Mouse (Mus musculus): ENCODE measurements around the gene Zscan20. TPM values are rescaled to one million over a fixed set of nuclear protein-coding genes. Genes with fewer than 3 reads are reported as not detected.
"Not testable (repeated sequence)": the region's sequence is repeated elsewhere in the genome, so short reads cannot be mapped to it uniquely, and the experiment has no call there.

The Zscan20 gene
- polyA plus RNA-seq, 1 experiment from 2014 or later, result 5.7 TPM

DNA sequence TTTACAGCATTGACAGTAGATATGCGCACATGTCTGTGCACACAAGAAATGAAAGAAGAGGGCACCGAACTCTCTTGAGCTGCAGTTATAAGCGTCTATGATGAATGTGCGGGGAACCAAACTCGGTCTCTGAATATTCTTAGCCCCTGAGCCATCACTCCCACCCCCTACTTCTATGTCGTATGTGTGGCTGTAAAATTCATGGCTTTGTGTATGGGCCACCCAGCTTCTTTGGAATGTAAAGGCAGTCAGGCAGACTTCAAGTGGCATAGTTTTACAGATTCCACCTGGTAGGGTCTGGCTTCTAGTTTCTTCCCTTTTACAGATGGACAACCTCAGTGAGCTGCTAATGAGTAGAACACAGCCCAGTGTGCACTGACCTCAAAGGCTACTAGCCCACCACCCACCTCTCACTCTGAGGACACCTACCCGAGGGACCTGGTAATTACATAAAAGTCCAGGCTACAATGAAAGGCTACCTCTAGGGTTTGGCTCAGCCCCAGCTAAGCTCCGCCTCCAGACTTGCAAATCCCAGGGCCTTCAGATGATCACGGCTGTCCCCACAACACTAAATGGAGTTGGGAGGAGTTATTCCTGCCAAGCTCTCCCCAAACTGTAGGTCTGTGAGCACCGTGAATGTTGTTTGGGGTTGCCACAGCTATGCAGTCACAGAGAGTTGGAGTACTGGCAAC, 26.1 kb upstream of the Zscan20 start:
- no peaks in the 10 kb centered on the region for H3K36me3 ChIP-seq
- no peak for ATAC-seq (ENCODE audit: low FRiP score)
- H3K4me1 ChIP-seq, result peaks cover 21% of the 10 kb centered on the region
- H3K4me3 ChIP-seq, result no peak overlapping the region
- no peaks in the 10 kb centered on the region for H3K27me3 ChIP-seq
- WGBS, result 58% methylated on average over 10 of the region's 10 CpGs
- no peak overlapping the region for H3K9ac ChIP-seq
- H3K27ac ChIP-seq, result no peak overlapping the region
- no peak overlapping the region for H3K4me2 ChIP-seq (replicated peaks)
- no peaks in the 10 kb centered on the region for H3K9me3 ChIP-seq (replicated peaks)

DNA sequence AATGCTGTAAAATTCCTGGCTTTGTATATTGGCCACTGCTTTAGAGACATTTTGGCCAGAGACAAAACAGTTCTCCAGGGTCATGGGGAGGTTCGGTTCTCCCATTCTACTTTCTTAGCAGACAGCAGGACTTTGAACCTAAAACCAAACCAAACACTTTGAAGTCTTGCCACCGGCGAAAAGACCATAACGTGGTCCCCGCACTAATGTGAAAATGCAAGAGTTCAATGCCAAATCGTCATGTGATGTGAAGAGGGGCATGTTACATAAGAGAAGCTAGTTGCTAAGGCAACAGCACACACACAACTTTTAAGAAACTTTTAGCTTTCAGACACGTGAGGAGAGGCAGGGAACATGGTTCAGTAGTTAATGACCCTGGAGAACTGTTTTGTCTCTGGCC, 25.6 kb upstream of the Zscan20 start:
- Histone ChIP-seq H3K36me3 (no peaks in the 10 kb centered on the region), H3K27me3 (no peaks in the 10 kb centered on the region), H3K27ac (no peak overlapping the region), H3K9ac (no peak overlapping the region), H3K4me3 (no peak overlapping the region), H3K4me2 (replicated peaks) (no peak overlapping the region), H3K4me1 (peaks cover 21% of the 10 kb centered on the region), H3K9me3 (replicated peaks) (no peaks in the 10 kb centered on the region)
- ATAC-seq (ENCODE audit: low FRiP score), result no peak
- WGBS, result 81% methylated on average over 7 of the region's 7 CpGs

- Histone ChIP-seq H3K9me3 (replicated peaks) (no peaks in the 10 kb centered on the region), H3K27ac (no peak overlapping the region), H3K27me3 (0 out of 2 replicates have a peak, but pooled peaks cover 2% of the 10 kb centered on the region), H3K4me1 (peaks cover 4% of the 10 kb centered on the region; the same call in 1 of the 2 replicates), H3K4me2 (replicated peaks) (no peak overlapping the region), H3K9ac (no peak overlapping the region), H3K4me3 (no peak overlapping the region), H3K36me3 (no peaks in the 10 kb centered on the region)
- ATAC-seq (ENCODE audit: low FRiP score), result no peak
- WGBS, result 91% methylated on average over 8 of the region's 8 CpGs
These were observed 11.2 kb upstream of the Zscan20 start for GRCm38 (mm10) chr4:128621109-128621508.

DNA sequence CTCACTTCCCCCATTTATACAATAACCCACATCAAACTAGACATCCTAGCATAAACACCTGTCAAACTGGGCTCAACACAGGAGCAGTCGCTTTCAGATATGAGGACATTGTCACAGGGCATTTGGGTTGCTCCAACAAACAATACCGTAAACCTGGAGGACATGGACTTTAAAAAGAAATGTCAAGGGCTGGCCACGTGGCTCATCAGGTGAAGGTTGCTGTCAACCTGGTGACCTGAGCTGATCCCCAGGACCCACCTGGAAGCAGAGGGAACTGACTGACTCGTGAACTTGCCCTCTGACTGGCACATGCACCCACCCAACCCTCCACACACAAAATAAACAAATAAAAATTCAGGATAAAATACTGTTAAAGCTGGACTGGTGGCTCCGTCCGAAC, 10.7 kb upstream of the Zscan20 start:
- no peaks in the 10 kb centered on the region for H3K9me3 ChIP-seq (replicated peaks)
- H3K4me3 ChIP-seq, result no peak overlapping the region
- H3K4me1 ChIP-seq, result peaks cover 4% of the 10 kb centered on the region; the same call in 1 of the 2 replicates
- H3K27ac ChIP-seq, result no peak overlapping the region
- no peaks in the 10 kb centered on the region for H3K36me3 ChIP-seq
- H3K27me3 ChIP-seq, result 0 out of 2 replicates have a peak, but pooled peaks cover 2% of the 10 kb centered on the region
- no peak overlapping the region for H3K4me2 ChIP-seq (replicated peaks)
- no peak for ATAC-seq (ENCODE audit: low FRiP score)
- WGBS, result 83% methylated on average over 6 of the region's 6 CpGs
- H3K9ac ChIP-seq, result no peak overlapping the region

DNA sequence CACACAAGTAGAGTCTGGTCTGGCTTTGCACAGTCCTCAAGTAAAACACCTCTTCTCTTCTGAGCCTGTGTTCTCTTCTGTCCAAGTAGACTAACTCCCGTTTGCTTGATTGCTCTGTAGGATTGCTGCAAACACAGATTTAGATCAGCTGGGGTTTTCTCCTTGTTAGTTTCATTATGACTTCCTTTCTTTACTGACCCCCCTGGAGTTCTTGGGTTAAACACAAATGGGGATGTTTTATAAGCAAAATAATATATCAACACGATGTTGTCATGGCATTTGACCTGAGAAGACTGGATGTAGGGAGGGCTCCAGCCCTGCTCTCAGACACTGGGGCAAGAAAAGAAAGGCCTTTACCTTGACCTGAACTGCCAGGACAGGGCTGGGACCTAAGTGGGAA, 9.1 kb upstream of the Zscan20 start:
- 57% methylated on average over 2 of the region's 2 CpGs for WGBS
- Histone ChIP-seq H3K9me3 (replicated peaks) (no peaks in the 10 kb centered on the region), H3K4me1 (peaks cover 4% of the 10 kb centered on the region; the same call in 1 of the 2 replicates), H3K36me3 (no peaks in the 10 kb centered on the region), H3K9ac (no peak overlapping the region), H3K27ac (no peak overlapping the region), H3K4me2 (replicated peaks) (no peak overlapping the region), H3K4me3 (no peak overlapping the region), H3K27me3 (0 out of 2 replicates have a peak, but pooled peaks cover 2% of the 10 kb centered on the region)
- no peak for ATAC-seq (ENCODE audit: low FRiP score)

GRCm38 (mm10) chr4:128618246-128618911, 8.5 kb upstream of the Zscan20 start, which contains the start of gene Tlr12:
Tlr12 (minus strand) TSS chr4:128618619.
- 0 out of 2 replicates have a peak, but pooled peaks cover 2% of the 10 kb centered on the region for H3K27me3 ChIP-seq
- H3K4me2 ChIP-seq (replicated peaks), result no peak within 1 kb of the TSS
- H3K27ac ChIP-seq, result no peak within 1 kb of the TSS
- WGBS, result 72% methylated on average over 15 of the region's 15 CpGs
- no peak for ATAC-seq (ENCODE audit: low FRiP score)
- H3K36me3 ChIP-seq, result no peaks in the 10 kb centered on the region
- no peaks in the 10 kb centered on the region for H3K9me3 ChIP-seq (replicated peaks)
- no peak within 1 kb of the TSS for H3K4me3 ChIP-seq
- peaks cover 4% of the 10 kb centered on the region; the same call in 1 of the 2 replicates for H3K4me1 ChIP-seq
- H3K9ac ChIP-seq, result no peak within 1 kb of the TSS

- Histone ChIP-seq H3K4me3 (no peak overlapping the region), H3K27ac (no peak overlapping the region), H3K9ac (no peak overlapping the region), H3K4me1 (peaks cover 4% of the 10 kb centered on the region; the same call in 1 of the 2 replicates), H3K36me3 (no peaks in the 10 kb centered on the region), H3K9me3 (replicated peaks) (no peaks in the 10 kb centered on the region), H3K4me2 (replicated peaks) (no peak overlapping the region), H3K27me3 (0 out of 2 replicates have a peak, but pooled peaks cover 2% of the 10 kb centered on the region)
- ATAC-seq (ENCODE audit: low FRiP score), result no peak
- WGBS, result 73% methylated on average over 17 of the region's 17 CpGs
These were observed 7.6 kb upstream of the Zscan20 start for GRCm38 (mm10) chr4:128617363-128618120.

DNA sequence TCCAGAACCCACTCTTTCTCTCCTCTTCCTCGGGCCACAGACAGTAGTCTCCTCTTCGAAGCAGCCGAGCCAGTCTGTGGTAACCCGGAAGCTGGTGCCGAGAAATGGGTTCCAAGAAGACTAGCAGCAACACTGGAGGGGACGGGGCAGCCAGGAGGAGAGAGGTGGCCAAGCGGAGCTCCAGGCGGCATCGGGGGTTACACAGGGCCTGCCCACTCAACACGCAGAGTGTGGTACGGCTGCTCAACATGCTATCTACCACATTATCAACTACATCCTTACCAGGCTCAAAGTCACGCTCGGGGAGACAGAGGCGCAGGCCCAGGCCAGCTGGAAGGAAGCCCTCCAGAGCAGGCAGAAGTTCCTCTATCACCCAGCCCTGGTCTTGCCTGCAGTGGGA, 5.9 kb upstream of the Zscan20 start:
- H3K4me3 ChIP-seq, result no peak overlapping the region
- no peak for ATAC-seq (ENCODE audit: low FRiP score)
- no peaks in the 10 kb centered on the region for H3K36me3 ChIP-seq
- H3K4me1 ChIP-seq, result peaks cover 6% of the 10 kb centered on the region; the same call in 1 of the 2 replicates
- 89% methylated on average over 14 of the region's 14 CpGs for WGBS
- H3K9me3 ChIP-seq (replicated peaks), result no peaks in the 10 kb centered on the region
- H3K9ac ChIP-seq, result no peak overlapping the region
- H3K27ac ChIP-seq, result no peak overlapping the region
- 0 out of 2 replicates have a peak, but pooled peaks cover 2% of the 10 kb centered on the region for H3K27me3 ChIP-seq
- no peak overlapping the region for H3K4me2 ChIP-seq (replicated peaks)

DNA sequence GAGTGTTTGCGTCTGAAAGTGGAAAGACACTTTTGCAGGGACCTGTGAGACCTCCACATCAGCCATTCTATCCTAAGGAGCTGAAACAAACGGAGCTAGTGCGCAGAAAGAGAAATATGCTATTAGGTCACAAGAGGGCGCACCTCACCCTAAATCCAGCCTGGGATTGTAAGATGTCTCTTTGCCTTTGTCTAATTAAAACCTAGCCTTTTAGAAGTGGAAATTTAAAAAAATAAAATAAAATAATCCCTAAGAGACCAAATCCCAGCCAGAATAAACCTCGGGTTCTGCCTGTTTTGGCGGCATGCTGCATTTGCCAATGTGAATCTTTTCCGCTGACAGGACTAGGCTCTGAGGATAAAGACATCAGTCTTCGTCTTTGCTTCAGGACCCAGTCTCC, 3.4 kb upstream of the Zscan20 start:
- 24% methylated on average over 8 of the region's 8 CpGs for WGBS
- H3K4me3 ChIP-seq, result no peak overlapping the region

DNA sequence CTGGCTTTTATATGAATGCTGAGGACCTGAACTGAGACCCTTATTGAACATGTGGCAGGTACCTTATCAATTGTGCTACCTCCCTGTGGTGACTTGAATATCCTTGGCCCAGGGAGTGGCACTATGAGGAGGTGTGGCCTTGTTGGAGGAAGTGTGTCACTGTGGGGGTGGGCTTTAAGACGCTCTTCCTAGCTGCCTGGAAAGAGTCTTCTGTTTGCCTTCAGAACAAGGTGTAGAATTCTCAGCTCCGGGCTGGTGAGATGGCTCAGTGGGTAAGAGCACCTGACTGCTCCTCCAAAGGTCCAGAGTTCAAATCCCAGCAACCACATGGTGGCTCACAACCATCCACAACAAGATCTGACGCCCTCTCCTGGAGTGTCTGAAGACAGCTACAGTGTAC, 1.8 kb upstream of the Zscan20 start:
- 86% methylated on average over 3 of the region's 3 CpGs for WGBS
- H3K4me3 ChIP-seq; H3K27me3 ChIP-seq; ATAC-seq (ENCODE audit: low FRiP score); H3K9me3 ChIP-seq (replicated peaks); H3K36me3 ChIP-seq; H3K9ac ChIP-seq; H3K4me2 ChIP-seq (replicated peaks); H3K27ac ChIP-seq: not testable (repeated sequence)
- H3K4me1 ChIP-seq, result peaks cover 20% of the 10 kb centered on the region

More for the DNA sequence above, 3.4 kb upstream of the Zscan20 start:
- H3K4me2 ChIP-seq (replicated peaks), result no peak overlapping the region
- no peaks in the 10 kb centered on the region for H3K36me3 ChIP-seq
- H3K27ac ChIP-seq, result no peak overlapping the region
- H3K4me1 ChIP-seq, result peaks cover 18% of the 10 kb centered on the region
- H3K27me3 ChIP-seq, result 0 out of 2 replicates have a peak, but pooled peaks cover 2% of the 10 kb centered on the region
- no peak for ATAC-seq (ENCODE audit: low FRiP score)
- H3K9ac ChIP-seq, result no peak overlapping the region
- H3K9me3 ChIP-seq (replicated peaks), result no peaks in the 10 kb centered on the region

DNA sequence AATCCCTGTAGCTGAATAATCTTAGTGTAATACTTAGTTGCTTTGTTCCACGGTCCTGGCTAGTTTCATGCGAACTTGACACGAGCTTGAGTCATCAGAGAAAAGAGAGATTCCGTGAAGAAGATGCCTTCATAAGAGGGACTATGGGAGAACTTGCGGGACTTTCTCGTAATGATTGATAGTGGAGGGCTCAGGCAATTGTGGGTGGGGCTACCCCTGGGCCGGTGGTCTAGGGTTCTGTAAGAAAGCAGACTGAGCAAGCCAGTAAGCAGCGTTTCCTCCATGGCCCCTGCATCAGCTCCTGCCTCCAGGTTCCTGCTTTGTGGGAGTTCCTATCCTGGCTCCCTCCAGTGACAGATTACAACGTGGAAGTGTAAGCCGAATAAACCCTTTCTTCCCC, 808 bp upstream of the Zscan20 start:
- Histone ChIP-seq H3K36me3 (no peaks in the 10 kb centered on the region), H3K27ac (no peak overlapping the region), H3K4me3 (no peak overlapping the region), H3K4me1 (peaks cover 20% of the 10 kb centered on the region), H3K4me2 (replicated peaks) (peak overlapping the region; percentile 67), H3K9ac (no peak overlapping the region), H3K27me3 (no peaks in the 10 kb centered on the region), H3K9me3 (replicated peaks) (no peaks in the 10 kb centered on the region)
- WGBS, result 31% methylated on average over 10 of the region's 10 CpGs
- ATAC-seq (ENCODE audit: low FRiP score), result no peak

Measured in hindbrain, embryonic 12.5 days (tissue).